Mouse (Mus musculus) heart, embryonic 15.5 days (tissue): ENCODE results near the gene 4930544D05Rik. TPM values are rescaled to one million over a fixed set of nuclear protein-coding genes. Genes with fewer than 3 reads are reported as not detected.
A peak's percentile ranks its signal among the peaks of the same experiment; 100 is the strongest.

Experiments used
- ATAC-seq: fragments of 200-750 bp; cut with Nextera tagmentation; replicated peaks from 2 replicates; pipeline ENCODE4 v1.8.0; 2017; ENCODE audit warnings: low read depth, moderate TSS enrichment; ENCODE audit not compliant: insufficient number of reproducible peaks, insufficient read depth, low FRiP score
- H3K27ac ChIP-seq: fragments of 300-500 bp; sonication (generic); 2 replicates; pipeline ENCODE4 v1.5.1; 2015; ENCODE audit warnings: mild to moderate bottlenecking, inconsistent platforms
- H3K27me3 ChIP-seq: fragments of 300-500 bp; sonication (generic); 2 replicates; pipeline ENCODE4 v1.6.1; 2015; ENCODE audit warnings: inconsistent platforms
- H3K36me3 ChIP-seq: fragments of 300-500 bp; sonication (generic); 2 replicates; pipeline ENCODE4 v1.6.1; 2015; ENCODE audit warnings: mild to moderate bottlenecking, inconsistent platforms
- H3K4me1 ChIP-seq: fragments of 300-500 bp; sonication (generic); replicated peaks from 2 replicates; pipeline ENCODE4 v1.6.1; 2015; ENCODE audit warnings: inconsistent platforms
- H3K4me2 ChIP-seq: fragments of 300-500 bp; sonication (generic); 2 replicates; pipeline ENCODE4 v1.6.1; 2015; ENCODE audit warnings: inconsistent platforms, mild to moderate bottlenecking, moderate library complexity
- H3K4me3 ChIP-seq: fragments of 300-500 bp; sonication (generic); 2 replicates; pipeline ENCODE4 v1.5.1; 2015; ENCODE audit warnings: mild to moderate bottlenecking, inconsistent platforms
- H3K9ac ChIP-seq: fragments of 300-500 bp; sonication (generic); 2 replicates; pipeline ENCODE4 v1.6.1; 2015; ENCODE audit warnings: mild to moderate bottlenecking, inconsistent platforms
- H3K9me3 ChIP-seq: fragments of 300-500 bp; sonication (generic); replicated peaks from 2 replicates; pipeline ENCODE4 v1.6.1; 2016; ENCODE audit warnings: inconsistent platforms
- WGBS: fragments of 180-500 bp; shearing (Covaris S2); methylation state at CpG from one replicate; pipeline ENCODE4 v1.1.7; 2015; ENCODE audit warnings: mixed read lengths; 5-methylcytosine and 5-hydroxymethylcytosine counted together
- polyA plus RNA-seq: library from polyadenylated mRNA; unstranded; fragments of >200 nt; fragmentation: Nextera tagmentation; extraction: Ambion mirVana; gene quantifications from 2 replicates; pipeline ENCODE4 v1.2.1, GENCODE M21; 2015

The 4930544D05Rik gene
- polyA plus RNA-seq, 1 experiment from 2014 or later, result not detected

GRCm38 (mm10) chr11:70626877-70627276, 11.2 kb downstream of the 4930544D05Rik start:
- peaks cover 3% of the 10 kb centered on the region; the same call in 1 of the 2 replicates for H3K4me1 ChIP-seq
- H3K27me3 ChIP-seq, result no peaks in the 10 kb centered on the region
- WGBS, result 70% methylated on average over 4 of the region's 4 CpGs
- no peaks in the 10 kb centered on the region for H3K36me3 ChIP-seq
- H3K27ac ChIP-seq, result no peak overlapping the region
- no peak overlapping the region for H3K4me2 ChIP-seq
- no peak overlapping the region for H3K9ac ChIP-seq
- no peak for ATAC-seq
- no peak overlapping the region for H3K4me3 ChIP-seq
- no peaks in the 10 kb centered on the region for H3K9me3 ChIP-seq

DNA sequence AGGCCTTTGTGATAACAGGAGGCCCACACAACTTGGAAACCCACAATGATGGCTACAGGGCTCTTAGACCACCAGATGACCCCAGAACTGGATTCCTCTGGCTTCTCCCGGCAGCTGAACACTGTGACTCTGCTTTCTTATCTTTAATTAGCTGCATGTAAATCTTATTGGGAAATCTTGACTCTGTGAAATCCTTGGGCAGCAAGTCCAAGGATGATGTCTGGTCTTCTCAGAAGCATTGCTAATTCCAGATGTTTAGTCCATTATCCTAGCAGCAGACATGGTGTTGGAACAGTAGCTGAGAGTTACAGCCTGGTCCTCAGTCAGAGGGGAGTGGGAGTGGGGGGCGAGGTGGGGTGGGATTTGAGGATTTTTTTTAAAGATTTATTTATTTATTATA, 12.8 kb downstream of the 4930544D05Rik start:
- Histone ChIP-seq H3K4me3 (no peak overlapping the region), H3K9me3 (no peaks in the 10 kb centered on the region), H3K27me3 (no peaks in the 10 kb centered on the region), H3K4me1 (no peaks in the 10 kb centered on the region), H3K4me2 (no peak overlapping the region), H3K36me3 (no peaks in the 10 kb centered on the region), H3K9ac (no peak overlapping the region), H3K27ac (no peak overlapping the region)
- no peak for ATAC-seq
- WGBS, result 55% methylated on average over 2 of the region's 2 CpGs

GRCm38 (mm10) chr11:70629557-70629956, 13.9 kb downstream of the 4930544D05Rik start:
- no peaks in the 10 kb centered on the region for H3K36me3 ChIP-seq
- H3K27ac ChIP-seq, result no peak overlapping the region
- H3K4me3 ChIP-seq, result no peak overlapping the region
- H3K9ac ChIP-seq, result no peak overlapping the region
- 49% methylated on average over 5 of the region's 5 CpGs for WGBS
- H3K9me3 ChIP-seq, result no peaks in the 10 kb centered on the region
- H3K4me1 ChIP-seq, result no peaks in the 10 kb centered on the region
- H3K27me3 ChIP-seq, result no peaks in the 10 kb centered on the region
- no peak for ATAC-seq
- H3K4me2 ChIP-seq, result no peak overlapping the region

DNA sequence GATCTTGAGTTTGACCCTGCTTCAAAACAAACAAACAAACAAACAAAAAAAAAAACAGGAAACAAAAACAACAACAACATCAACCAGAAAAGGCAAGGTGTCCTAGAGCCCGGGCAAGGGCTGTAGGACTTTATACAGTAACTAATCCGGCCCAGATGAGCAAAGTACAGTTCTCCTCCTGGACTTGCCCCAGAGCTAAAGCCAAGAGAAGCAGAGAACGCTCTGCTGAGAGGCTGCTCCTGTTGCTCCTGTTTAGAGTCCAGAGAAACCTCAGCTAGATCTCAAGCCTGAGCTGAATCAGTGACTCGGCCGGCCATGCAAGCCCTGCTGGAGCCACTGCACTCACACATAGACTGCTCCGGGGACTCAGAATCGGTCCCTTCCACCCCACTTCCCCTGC, 14.5 kb downstream of the 4930544D05Rik start:
- Histone ChIP-seq H3K4me3 (no peak overlapping the region), H3K27ac (no peak overlapping the region), H3K27me3 (no peaks in the 10 kb centered on the region), H3K4me2 (no peak overlapping the region), H3K36me3 (no peaks in the 10 kb centered on the region), H3K9me3 (no peaks in the 10 kb centered on the region), H3K9ac (no peak overlapping the region; the same call in 1 of the 2 replicates), H3K4me1 (no peaks in the 10 kb centered on the region)
- 76% methylated on average over 7 of the region's 7 CpGs for WGBS
- no peak for ATAC-seq

DNA sequence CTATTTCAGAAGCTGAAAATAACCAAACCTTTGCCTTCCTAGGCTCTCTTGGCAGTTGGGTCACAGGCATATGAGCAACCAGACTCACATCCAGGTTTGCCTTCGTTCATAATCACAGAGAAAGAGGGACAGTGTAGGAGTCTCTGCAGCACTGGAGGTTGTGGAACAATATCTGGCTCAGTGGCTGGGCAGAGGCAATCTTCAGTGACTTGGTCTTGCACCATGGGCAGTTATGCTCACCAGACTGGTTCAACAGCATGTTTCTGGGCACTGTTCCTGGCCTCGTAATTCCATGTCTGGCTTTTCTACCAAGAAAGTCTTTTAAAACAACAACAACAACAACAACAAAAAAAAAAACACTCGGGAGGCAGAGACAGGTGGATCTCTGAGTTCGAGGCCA, 20.0 kb downstream of the 4930544D05Rik start:
- H3K4me2 ChIP-seq, result no peak overlapping the region
- 81% methylated on average over 4 of the region's 4 CpGs for WGBS
- H3K27me3 ChIP-seq, result no peaks in the 10 kb centered on the region
- H3K9ac ChIP-seq, result no peak overlapping the region
- no peak for ATAC-seq
- H3K36me3 ChIP-seq, result no peaks in the 10 kb centered on the region
- no peak overlapping the region for H3K4me3 ChIP-seq
- no peak overlapping the region for H3K27ac ChIP-seq
- H3K9me3 ChIP-seq, result no peaks in the 10 kb centered on the region
- peaks cover 9% of the 10 kb centered on the region for H3K4me1 ChIP-seq

- no peaks in the 10 kb centered on the region for H3K27me3 ChIP-seq
- no peak for ATAC-seq
- no peak overlapping the region for H3K9ac ChIP-seq
- H3K9me3 ChIP-seq, result no peaks in the 10 kb centered on the region
- H3K4me1 ChIP-seq, result peaks cover 9% of the 10 kb centered on the region
- H3K4me3 ChIP-seq, result no peak overlapping the region
- 0 out of 2 replicates have a peak overlapping the region, but pooled peaks have one; percentile 46 for H3K27ac ChIP-seq
- H3K36me3 ChIP-seq, result no peaks in the 10 kb centered on the region
- WGBS, result 96% methylated on average over 1 of the region's 1 CpGs
- H3K4me2 ChIP-seq, result no peak overlapping the region
Observed at GRCm38 (mm10) chr11:70637764-70638163, 22.1 kb downstream of the 4930544D05Rik start.

DNA sequence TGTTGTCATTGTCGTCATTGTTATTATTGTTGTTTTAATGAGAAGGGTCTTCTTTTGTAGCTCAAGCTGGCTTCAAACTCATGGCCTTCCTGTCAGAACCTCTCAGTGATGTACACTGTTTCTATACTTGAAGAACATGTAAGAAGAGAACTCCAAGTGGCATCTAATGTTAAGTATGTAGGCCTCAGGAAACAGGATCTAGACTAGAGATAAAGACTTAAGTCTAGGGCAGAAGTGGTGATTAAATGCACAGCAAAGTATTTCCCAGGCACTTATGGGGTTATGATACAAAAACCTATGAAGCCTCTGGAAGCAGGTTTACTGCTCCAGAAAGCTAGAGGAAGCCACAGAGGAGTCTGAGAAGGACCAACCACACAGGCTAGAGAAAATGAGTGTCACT, 22.6 kb downstream of the 4930544D05Rik start:
- H3K36me3 ChIP-seq, result no peaks in the 10 kb centered on the region
- H3K4me1 ChIP-seq, result peaks cover 9% of the 10 kb centered on the region
- H3K9me3 ChIP-seq, result no peaks in the 10 kb centered on the region
- H3K4me2 ChIP-seq, result no peak overlapping the region
- 54% methylated on average over 1 of the region's 1 CpGs for WGBS
- peak overlapping the region; percentile 46; the same call in 1 of the 2 replicates for H3K27ac ChIP-seq
- ATAC-seq, result no peak
- no peak overlapping the region for H3K4me3 ChIP-seq
- no peak overlapping the region for H3K9ac ChIP-seq
- H3K27me3 ChIP-seq, result no peaks in the 10 kb centered on the region

DNA sequence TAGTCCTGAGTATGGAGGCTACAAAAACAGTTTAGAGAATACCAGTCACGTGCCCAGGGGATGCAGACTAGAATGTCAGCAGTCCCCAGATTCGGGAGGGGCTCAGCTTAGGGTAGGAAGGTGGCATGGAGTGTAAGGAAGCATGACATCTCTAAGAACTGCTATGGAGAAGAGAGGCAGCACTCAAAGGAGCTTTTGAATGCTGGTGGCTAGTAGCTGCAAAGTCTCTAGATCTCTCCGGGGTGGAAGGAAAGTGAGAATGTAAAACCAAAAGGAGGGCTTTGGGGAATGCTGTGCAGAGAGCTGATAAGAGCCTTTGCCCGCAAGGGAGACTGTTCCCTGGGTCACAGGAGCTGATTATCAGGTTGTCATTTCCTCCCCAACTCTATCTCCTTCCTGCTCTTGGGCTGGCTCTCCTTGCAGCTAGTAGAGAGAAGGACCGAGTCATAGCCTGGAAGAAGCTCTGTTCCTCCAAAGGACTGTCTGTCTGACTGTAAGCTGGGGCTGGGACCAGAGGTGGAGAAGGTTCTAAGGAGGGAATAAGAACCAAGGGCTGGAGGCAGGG, 23.1 kb downstream of the 4930544D05Rik start, which contains the start of gene Gp1ba:
Gp1ba (plus strand) TSS at position 409 of the 565 bp plus-strand sequence.
- H3K27me3 ChIP-seq, result no peaks in the 10 kb centered on the region
- H3K9me3 ChIP-seq, result no peaks in the 10 kb centered on the region
- peak within 1 kb of the TSS; percentile 1; the same call in 1 of the 2 replicates for H3K4me2 ChIP-seq
- WGBS, result 9% methylated on average over 5 of the region's 5 CpGs
- ATAC-seq, result no peak
- peak within 1 kb of the TSS; percentile 46; the same call in 1 of the 2 replicates for H3K27ac ChIP-seq
- H3K36me3 ChIP-seq, result no peaks in the 10 kb centered on the region
- no peak within 1 kb of the TSS for H3K9ac ChIP-seq
- no peak within 1 kb of the TSS for H3K4me3 ChIP-seq
- peaks cover 9% of the 10 kb centered on the region for H3K4me1 ChIP-seq

- 76% methylated on average over 8 of the region's 8 CpGs for WGBS
- no peaks in the 10 kb centered on the region for H3K27me3 ChIP-seq
- H3K4me2 ChIP-seq, result no peak overlapping the region
- H3K9ac ChIP-seq, result no peak overlapping the region
- H3K4me3 ChIP-seq, result no peak overlapping the region
- peaks cover 11% of the 10 kb centered on the region; the same call in 1 of the 2 replicates for H3K36me3 ChIP-seq
- H3K27ac ChIP-seq, result no peak overlapping the region
- H3K9me3 ChIP-seq, result no peaks in the 10 kb centered on the region
- 0 out of 2 replicates have a peak, but pooled peaks have one; percentile 15 for ATAC-seq
- peaks cover 11% of the 10 kb centered on the region for H3K4me1 ChIP-seq
Observed at GRCm38 (mm10) chr11:70639976-70640375, 24.3 kb downstream of the 4930544D05Rik start.

- Histone ChIP-seq H3K4me1 (peaks cover 24% of the 10 kb centered on the region), H3K9me3 (no peaks in the 10 kb centered on the region), H3K36me3 (peaks cover 13% of the 10 kb centered on the region; the same call in 1 of the 2 replicates), H3K4me3 (no peak overlapping the region), H3K27me3 (no peaks in the 10 kb centered on the region), H3K4me2 (no peak overlapping the region), H3K9ac (no peak overlapping the region), H3K27ac (no peak overlapping the region)
- WGBS, result 83% methylated on average over 7 of the region's 7 CpGs
- no peak for ATAC-seq
Observed at GRCm38 (mm10) chr11:70641241-70641640, 25.6 kb downstream of the 4930544D05Rik start.

DNA sequence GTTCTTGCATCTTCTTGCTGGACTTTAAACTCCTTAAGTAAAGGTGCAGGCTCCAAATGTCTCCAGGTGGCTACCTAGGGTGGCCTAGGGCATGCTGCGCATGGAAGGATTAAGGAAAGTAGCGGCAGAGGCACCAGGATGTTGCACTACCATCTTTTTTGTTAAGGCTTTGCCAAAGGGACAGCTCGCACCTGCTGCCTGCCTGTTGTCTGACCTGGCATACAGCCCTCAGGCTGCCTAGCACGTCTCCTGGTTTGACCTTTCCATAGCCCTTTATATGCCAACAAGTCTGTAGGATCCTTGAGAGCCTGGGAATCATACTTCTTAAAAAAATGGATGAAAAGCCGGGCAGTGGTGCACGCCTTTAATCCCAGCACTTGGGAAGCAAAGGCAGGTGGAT, 27.4 kb downstream of the 4930544D05Rik start:
- 89% methylated on average over 6 of the region's 6 CpGs for WGBS
- no peak overlapping the region for H3K9ac ChIP-seq
- no peak overlapping the region for H3K27ac ChIP-seq
- no peak overlapping the region for H3K4me2 ChIP-seq
- ATAC-seq, result no peak
- H3K9me3 ChIP-seq, result no peaks in the 10 kb centered on the region
- H3K4me1 ChIP-seq, result peaks cover 27% of the 10 kb centered on the region
- no peak overlapping the region for H3K4me3 ChIP-seq
- peaks cover 13% of the 10 kb centered on the region; the same call in 1 of the 2 replicates for H3K36me3 ChIP-seq
- no peaks in the 10 kb centered on the region for H3K27me3 ChIP-seq

- Histone ChIP-seq H3K9ac (peak overlapping the region; percentile 83; the same call in 1 of the 2 replicates), H3K4me1 (peaks cover 33% of the 10 kb centered on the region), H3K9me3 (no peaks in the 10 kb centered on the region), H3K27me3 (no peaks in the 10 kb centered on the region), H3K27ac (no peak overlapping the region), H3K4me3 (no peak overlapping the region), H3K36me3 (peaks cover 19% of the 10 kb centered on the region), H3K4me2 (peak overlapping the region; percentile 73; the same call in 1 of the 2 replicates)
- 89% methylated on average over 8 of the region's 8 CpGs for WGBS
- no peak for ATAC-seq
Observed at GRCm38 (mm10) chr11:70644564-70645103, 29.0 kb downstream of the 4930544D05Rik start.
